ENCODE assay signal across 12 mouse cellular contexts in the genomic region with DNA sequence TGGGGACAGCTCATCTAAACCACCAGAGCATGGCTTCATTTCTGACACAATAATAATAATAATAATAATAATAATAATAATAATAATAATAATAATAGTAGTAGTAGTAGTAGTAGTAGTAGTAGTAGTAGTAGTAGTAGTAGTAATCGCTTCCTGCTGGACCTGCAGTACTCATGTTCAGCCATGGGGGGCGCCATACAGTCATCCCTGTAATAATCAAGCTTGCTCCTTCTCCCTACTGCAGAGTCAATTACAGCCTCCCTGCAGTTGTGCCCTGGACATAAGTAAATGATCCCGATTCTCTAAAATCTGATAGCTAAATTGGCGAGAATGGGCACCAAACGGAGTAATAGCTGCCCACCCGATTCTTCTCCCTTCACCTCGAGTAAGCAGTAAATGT.
DNase-seq lines count a peak whose midpoint lies in the region; ATAC-seq lines count a peak whose summit lies in the region.
"Had no signal": no experiment of that assay in that cellular context is flagged by ENCODE, and none has a peak within 500 bp of the region (broad histone marks: within the 10 kb centered on the region; RNA-seq: fewer than 3 reads in every experiment).

No protein-coding gene starts in this region.

- no peak for ATAC-seq in liver, embryonic 12.5 days
- ATAC-seq in common myeloid progenitor, adult 5-6 weeks (replicated peaks; ENCODE audit: low read depth, poor library complexity, severe bottlenecking), result peak; percentile 47; the same call in 1 of the 2 replicates

- H3K4me2 ChIP-seq in liver, embryonic 12.5 days, result no peak overlapping the region
- H3K4me2 ChIP-seq: forebrain, embryonic 12.5 days had no signal

- no peaks in the 10 kb centered on the region for H3K36me3 ChIP-seq in liver, embryonic 12.5 days
- H3K36me3 ChIP-seq: embryonic facial prominence, embryonic 10.5 days; forebrain, embryonic 12.5 days; hindbrain, embryonic 10.5 days; midbrain, embryonic 10.5 days had no signal

- peak; percentile 31 for DNase-seq in adrenal gland, postnatal 14 days
- no peak for DNase-seq in adrenal gland, postnatal 36 days
- DNase-seq in liver, result peak; percentile 15
- peak; percentile 54 for DNase-seq in testis, postnatal 10 days (ENCODE audit: low spot score)
- DNase-seq in layer of hippocampus, postnatal 36 days, result no peak
- DNase-seq in cerebellum, adult 8-10 months, result no peak

- 66% methylated on average over 7 of the region's 7 CpGs for WGBS in liver, embryonic 12.5 days (ENCODE audit: insufficient replicate concordance)

- no peaks in the 10 kb centered on the region for H3K4me1 ChIP-seq in liver, embryonic 12.5 days

- no peaks in the 10 kb centered on the region for H3K27me3 ChIP-seq in liver, embryonic 12.5 days (replicated peaks)
- H3K27me3 ChIP-seq: forebrain, embryonic 12.5 days had no signal

- H3K4me3 ChIP-seq in liver, embryonic 12.5 days, result no peak overlapping the region
- H3K4me3 ChIP-seq: embryonic facial prominence, embryonic 10.5 days; forebrain, embryonic 12.5 days; hindbrain, embryonic 10.5 days; midbrain, embryonic 10.5 days had no signal

- no peak overlapping the region for H3K27ac ChIP-seq in liver, embryonic 12.5 days
- H3K27ac ChIP-seq: embryonic facial prominence, embryonic 10.5 days; forebrain, embryonic 12.5 days; hindbrain, embryonic 10.5 days; midbrain, embryonic 10.5 days had no signal

- no peak overlapping the region for H3K9ac ChIP-seq in liver, embryonic 12.5 days
- H3K9ac ChIP-seq: forebrain, embryonic 12.5 days had no signal

- no peaks in the 10 kb centered on the region for H3K9me3 ChIP-seq in liver, embryonic 12.5 days (replicated peaks)
- H3K9me3 ChIP-seq: embryonic facial prominence, embryonic 10.5 days; forebrain, embryonic 12.5 days; hindbrain, embryonic 10.5 days; midbrain, embryonic 10.5 days had no signal

Comparison
In these comparisons a context has a peak if more than half of its experiments do, and no peak if none do; other contexts are left out.
1. DNase-seq: peak in adrenal gland, postnatal 14 days (single experiment), liver (single experiment) and testis, postnatal 10 days (single experiment); none in adrenal gland, postnatal 36 days (0 of 2), layer of hippocampus, postnatal 36 days (0 of 2) and cerebellum, adult 8-10 months (single experiment).